Mouse (Mus musculus) megakaryocyte, adult 5-6 weeks (primary cell): ENCODE results near the gene Pdia6. TPM values are rescaled to one million over a fixed set of nuclear protein-coding genes. Genes with fewer than 3 reads are reported as not detected.
A peak's percentile ranks its signal among the peaks of the same experiment; 100 is the strongest.

ENCODE experiments used
- ATAC-seq: 2 replicates; pipeline ENCODE4 v1.8.0; 2016; ENCODE audit warnings: mild to moderate bottlenecking, inconsistent platforms; ENCODE audit not compliant: poor library complexity, severe bottlenecking
- total RNA-seq, 2 experiments: library from RNA; stranded (forward) in 1 of 2; stranded (reverse) in 1 of 2; fragments of 153-499, 151-499 nt in 1 of 2; fragments of 221-1000, 200-1000 nt in 1 of 2; gene quantifications; 2 replicates each; pipeline versions ENCODE4 v1.2.3 to v1.2.4; 2015 to 2017

Pdia6 gene
- total RNA-seq, 2 experiments from 2014 or later: 124 to 212 TPM

DNA sequence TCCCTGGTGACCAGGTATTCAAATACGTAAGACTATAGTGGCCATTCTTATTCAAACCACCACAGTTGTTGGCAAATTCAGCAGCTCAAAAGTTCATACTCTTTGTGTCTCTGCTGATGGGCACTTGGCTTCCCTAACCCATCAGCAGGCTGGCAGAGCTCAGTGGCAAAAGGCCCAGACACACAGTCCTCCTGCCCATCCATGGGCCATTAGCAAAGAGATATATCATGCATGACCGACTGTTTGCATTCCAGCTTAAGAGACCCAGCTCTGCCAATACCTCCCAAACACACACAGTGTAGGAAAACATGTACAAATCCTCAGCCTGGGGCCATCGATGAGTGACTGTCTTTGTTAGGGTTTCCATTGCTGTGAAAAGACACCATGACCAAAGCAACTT lies 5.3 kb upstream of the Pdia6 start:
- ATAC-seq: no peak

DNA sequence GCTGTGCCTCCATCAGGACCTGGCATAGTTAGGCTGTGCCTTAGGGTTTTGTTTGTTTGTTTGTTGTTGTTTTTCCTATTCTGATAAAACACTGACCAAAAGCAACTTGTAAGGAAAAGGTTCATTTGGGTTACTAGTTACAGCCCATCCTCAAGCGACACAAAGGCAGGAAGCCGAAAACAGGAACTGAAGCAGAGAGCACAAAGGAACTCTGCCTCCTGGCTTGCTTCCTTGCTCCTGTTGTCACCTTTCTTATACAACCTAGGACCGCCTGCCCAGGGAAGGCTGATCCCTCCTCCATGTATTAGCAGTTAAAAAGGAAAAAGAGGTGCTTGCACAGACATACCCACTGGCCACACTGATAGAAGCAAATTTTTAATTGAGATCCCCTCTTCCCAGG lies 2.5 kb upstream of the Pdia6 start:
- ATAC-seq: no peak

- no peak for ATAC-seq
Measured at GRCm38 (mm10) chr12:17264826-17265225, 1.5 kb upstream of the Pdia6 start.

- ATAC-seq: no peak
Measured at GRCm38 (mm10) chr12:17266673-17266990, 287 bp downstream of the Pdia6 start.

DNA sequence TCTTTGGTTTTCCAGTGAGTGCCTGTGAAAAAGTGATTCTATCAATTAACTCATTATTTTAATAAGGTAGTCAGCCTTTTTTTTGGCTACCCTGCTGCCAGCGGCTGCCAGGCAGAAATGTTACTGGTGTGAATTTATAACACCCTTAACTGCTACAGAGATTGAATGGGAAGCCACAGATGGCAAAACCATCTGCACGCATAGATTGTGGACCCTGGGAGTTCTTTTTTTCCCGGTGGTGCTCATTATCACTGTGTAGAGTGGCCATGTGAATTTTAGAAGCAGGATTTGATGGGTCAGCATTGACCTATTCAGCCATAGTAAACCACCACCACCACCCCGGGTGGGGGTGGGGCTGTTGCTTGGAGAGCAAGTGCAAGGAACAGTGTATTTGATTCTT lies 971 bp downstream of the Pdia6 start:
- ATAC-seq: no peak

DNA sequence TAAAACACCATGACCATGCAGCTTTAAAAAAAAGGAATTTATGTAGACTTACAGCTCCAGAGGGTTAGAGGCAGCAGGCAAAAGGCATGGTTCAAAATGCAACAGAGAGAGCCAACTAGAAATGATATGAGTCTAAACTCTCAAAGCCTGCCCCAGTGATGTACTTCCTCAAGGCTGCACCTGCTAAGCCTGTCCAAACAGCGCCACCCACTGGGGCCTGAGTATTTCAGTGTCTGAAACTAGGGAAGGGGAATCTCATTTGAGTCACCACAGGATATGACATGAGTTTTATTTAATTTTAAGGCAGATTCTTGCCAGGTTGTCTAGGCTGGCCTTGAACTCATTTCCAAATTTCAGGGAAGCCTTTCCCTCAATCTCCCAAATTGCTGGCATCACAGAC lies 4.9 kb downstream of the Pdia6 start:
- peak; percentile 37; the same call in 1 of the 2 replicates for ATAC-seq

GRCm38 (mm10) chr12:17273841-17274240 lies 7.5 kb downstream of the Pdia6 start:
- ATAC-seq: no peak

- no peak for ATAC-seq
Measured at GRCm38 (mm10) chr12:17288496-17288895, 22.2 kb downstream of the Pdia6 start.

DNA sequence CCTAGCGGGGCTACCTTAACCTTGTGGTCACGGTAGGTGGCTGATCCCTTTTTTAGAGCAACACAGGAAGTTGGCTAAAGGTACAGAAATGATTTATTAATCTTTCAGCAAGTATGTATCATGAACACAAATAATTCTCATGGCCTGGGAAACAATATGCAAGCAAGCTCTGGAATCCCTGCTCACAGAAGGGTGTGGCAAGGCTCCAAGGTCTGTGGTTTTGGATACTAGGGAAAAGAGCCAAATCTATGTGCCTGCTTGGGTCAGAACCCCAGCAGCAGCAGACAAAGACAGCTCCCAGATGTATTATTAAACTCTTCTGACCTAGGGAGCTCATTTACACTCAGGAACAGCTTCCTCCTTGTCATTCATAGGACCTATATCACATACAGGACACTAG lies 22.7 kb downstream of the Pdia6 start:
- ATAC-seq: no peak

- no peak for ATAC-seq
Measured at GRCm38 (mm10) chr12:17289913-17290312, 23.6 kb downstream of the Pdia6 start.

- no peak for ATAC-seq
Measured at GRCm38 (mm10) chr12:17290569-17290968, 24.2 kb downstream of the Pdia6 start.

GRCm38 (mm10) chr12:17296899-17297298 lies 30.6 kb downstream of the Pdia6 start:
- peak; percentile 89 for ATAC-seq

GRCm38 (mm10) chr12:17299902-17300301 lies 33.6 kb downstream of the Pdia6 start:
- no peak for ATAC-seq

DNA sequence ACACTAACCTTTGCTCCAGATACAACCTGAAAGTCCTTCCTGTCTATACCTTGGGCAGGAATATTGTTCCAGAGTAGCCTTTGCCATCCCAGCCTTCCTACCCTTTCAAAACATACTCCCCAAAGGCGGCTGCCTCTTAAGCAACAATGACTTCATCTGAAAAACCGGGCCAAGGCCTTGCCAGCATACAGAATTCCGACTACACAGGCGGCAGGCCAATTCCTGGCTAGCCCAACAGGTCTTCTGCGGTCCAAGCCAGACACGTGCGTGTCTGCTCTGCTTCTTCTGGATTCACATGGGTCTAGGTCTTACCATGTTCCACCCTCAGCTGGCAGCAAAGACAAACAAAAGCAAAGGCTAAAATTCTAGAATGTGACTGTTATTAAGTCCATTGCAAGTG lies 39.1 kb downstream of the Pdia6 start:
- no peak for ATAC-seq

DNA sequence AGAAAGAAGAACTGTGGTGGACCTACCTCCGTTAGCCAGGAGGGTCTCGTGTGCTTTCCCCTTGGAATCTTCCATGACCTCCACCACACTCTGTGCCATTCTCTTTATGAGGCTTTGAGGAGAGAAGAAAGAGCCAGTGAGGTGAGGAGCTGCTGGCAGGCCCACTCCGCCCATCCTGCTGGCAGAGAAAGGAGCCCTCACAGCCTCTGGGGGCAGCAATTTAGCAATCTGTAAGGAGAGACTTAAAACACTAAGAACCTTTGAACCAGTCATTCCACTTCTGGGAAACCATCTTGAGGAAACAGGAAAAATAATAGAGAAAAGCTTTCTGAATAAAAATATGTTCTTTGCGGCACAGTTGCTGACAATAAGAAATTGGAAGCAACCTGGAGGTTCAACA lies 41.9 kb downstream of the Pdia6 start:
- no peak for ATAC-seq

GRCm38 (mm10) chr12:17310852-17311839 lies 44.8 kb downstream of the Pdia6 start:
- no peak for ATAC-seq

- ATAC-seq: no peak
Measured at GRCm38 (mm10) chr12:17316096-17316495, 49.8 kb downstream of the Pdia6 start.

DNA sequence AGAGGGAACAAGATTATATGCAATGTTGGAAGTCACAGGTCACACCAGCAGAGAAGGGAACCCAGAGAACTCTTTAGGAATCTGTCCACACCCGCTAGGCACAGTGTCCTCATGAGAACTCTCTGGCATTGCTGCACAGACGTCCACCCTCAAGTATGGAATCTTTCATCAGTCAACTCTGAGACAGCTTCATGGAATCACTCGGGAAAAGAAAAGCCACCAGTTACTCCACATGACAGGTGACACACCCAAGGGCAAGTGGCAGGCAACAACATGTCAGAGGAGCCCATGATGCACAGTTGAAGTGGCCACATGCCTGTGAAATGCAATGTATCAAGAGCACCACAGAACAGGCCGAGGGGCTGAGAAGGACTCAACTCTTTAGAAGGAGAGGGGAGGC lies 51.6 kb downstream of the Pdia6 start:
- ATAC-seq: no peak

- no peak for ATAC-seq
Measured at GRCm38 (mm10) chr12:17318453-17318852, 52.1 kb downstream of the Pdia6 start.

DNA sequence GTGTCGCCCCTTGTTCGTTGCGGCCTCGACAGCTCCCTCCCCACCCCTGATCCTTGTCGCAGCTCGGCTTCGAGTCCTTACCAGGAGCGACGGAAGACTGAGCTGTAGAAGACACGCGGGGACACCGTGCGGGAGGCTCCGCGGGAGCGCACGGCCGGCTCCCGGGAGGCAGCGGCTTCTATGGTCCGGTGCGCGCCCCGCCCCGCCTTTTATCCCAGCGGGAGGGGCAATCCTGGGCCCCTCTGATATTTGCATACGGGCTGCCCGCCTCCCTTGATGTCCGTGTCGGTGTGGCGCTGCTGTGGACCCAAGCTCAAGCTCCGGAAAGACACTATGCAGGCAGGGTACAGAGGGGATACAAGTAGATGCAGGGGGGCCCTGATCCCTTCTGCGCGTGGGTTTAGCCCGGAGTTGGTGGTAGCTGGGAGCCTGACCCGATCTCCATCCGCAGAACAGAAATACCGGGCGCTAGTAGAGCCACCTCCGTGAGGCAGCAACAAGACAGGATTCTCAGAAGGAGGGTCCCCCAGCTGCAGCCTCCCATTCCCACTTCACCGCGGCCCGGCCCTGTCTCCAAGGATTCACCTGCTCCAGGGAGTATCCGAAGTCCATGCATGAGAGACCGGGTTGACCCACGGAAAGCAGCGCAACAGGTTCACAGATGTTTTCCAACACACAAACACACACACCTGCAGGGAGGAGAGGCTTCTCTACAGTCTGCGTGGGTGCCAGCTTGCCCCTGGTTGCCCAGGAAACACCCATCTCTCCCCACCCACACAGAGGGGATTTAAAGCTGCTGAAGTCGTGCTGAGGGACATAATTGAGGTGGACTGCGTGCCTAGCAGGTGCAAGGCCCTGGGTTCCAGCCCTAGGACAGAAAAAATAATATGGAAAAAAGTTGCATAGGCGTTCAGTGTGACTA lies 58.5 kb downstream of the Pdia6 start:
- no peak for ATAC-seq

DNA sequence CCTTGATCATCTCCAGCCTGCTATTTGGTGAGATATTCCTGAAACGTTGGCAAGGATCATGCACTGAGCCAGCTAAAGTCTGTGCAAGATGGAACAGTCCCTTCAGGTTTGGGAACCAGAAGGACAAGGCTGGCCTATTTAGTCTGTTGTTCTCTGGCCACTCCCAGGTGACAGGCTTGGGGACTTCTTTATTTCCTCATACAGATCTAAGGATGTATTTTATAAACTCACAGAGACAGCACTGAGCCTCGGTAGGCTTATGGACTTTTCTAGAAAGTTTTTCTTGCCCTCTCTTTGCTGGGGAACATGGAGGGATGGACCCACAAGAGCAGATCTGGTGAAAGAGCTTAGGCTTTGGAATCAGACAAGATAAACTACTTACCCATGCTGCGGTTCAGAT lies 62.9 kb downstream of the Pdia6 start, which contains the start of gene Atp6v1c2:
Gene Atp6v1c2, minus strand, starts transcription at position 101 of the 400 bp plus-strand sequence.
- ATAC-seq: no peak

DNA sequence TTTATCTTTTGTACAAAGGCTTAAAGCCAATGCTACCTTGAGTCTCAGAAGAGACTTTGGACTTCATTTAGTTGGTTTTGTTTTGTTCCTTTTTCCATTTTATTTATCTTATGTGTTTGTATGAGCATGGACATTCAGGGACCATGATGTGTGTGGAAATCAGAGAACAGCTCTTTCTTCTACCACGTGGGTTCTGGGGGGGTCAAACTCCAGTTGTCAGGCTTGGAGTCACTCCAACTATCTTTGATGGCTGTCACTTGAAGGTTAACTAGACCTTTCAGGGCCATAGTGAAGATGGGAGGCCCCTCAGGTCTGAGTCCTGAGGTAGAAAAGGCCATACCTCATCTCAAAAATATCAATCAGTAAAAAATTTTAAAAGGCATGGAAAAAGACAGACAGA lies 67.1 kb downstream of the Pdia6 start:
- no peak for ATAC-seq
